Mouse (Mus musculus) brain, embryonic 14.5 days (tissue): ENCODE data around the gene Tnk1.

ENCODE experiments used
- CTCF ChIP-seq: fragments of 200-500 bp; IDR thresholded peaks from 2 replicates; pipeline ENCODE4 v1.5.1; 2012; ENCODE audit warnings: inconsistent platforms, mild to moderate bottlenecking, moderate library complexity, borderline replicate concordance; ENCODE audit not compliant: insufficient read depth, insufficient read length; ENCODE audit errors: extremely low read depth
- POLR2A ChIP-seq: fragments of 200-500 bp; IDR thresholded peaks from 2 replicates; pipeline ENCODE4 v1.6.1; 2012; ENCODE audit warnings: mild to moderate bottlenecking, inconsistent platforms, borderline replicate concordance; ENCODE audit not compliant: poor library complexity, insufficient read depth, insufficient read length, severe bottlenecking; ENCODE audit errors: extremely low read depth

DNA sequence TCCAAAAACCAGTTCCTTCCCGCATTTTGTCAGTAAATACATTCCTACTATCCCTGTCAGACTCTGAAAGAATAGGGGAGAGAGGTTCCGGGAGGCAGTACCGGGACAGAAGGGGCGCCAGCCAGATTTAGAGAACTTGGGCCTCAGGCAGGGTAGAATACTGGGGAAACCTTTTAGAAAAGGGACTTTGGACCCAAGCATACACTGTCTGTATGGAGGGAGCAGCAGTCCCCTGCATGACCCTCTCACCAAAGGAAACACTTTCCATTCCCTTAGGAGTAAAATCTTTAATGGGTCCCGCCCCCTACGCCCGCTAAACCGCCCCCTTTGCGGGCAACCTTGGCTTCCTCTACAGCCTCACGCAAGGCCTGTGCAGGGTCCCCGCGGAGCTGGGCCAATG lies 55.2 kb downstream of the Tnk1 start:
- TF ChIP-seq POLR2A (no peak), CTCF (no peak)
